Mouse (Mus musculus): ENCODE measurements around the gene Nxpe3. TPM values are rescaled to one million over a fixed set of nuclear protein-coding genes. Genes with fewer than 3 reads are reported as not detected.

The Nxpe3 gene
- 0.99 and 1.2 TPM in 2 replicates for polyA plus RNA-seq (2014; fragmentation: Nextera tagmentation; extraction: Ambion mirVana)

- Histone ChIP-seq H3K4me1 (ENCODE audit: control insufficient read depth, insufficient read depth, low read length) (peaks cover 23% of the 10 kb centered on the region), H3K36me3 (ENCODE audit: control insufficient read depth, insufficient read depth, low read length) (no peaks in the 10 kb centered on the region), H3K4me3 (ENCODE audit: low read depth, low read length) (peak within 1 kb of the TSS; percentile 78), H3K27me3 (ENCODE audit: control insufficient read depth, insufficient read depth, low read length) (no peaks in the 10 kb centered on the region), H3K9me3 (replicated peaks; ENCODE audit: control insufficient read depth, low read length) (no peaks in the 10 kb centered on the region), H3K27ac (ENCODE audit: low read depth, low read length) (peak within 1 kb of the TSS; percentile 57), H3K4me2 (peak within 1 kb of the TSS; percentile 86), H3K9ac (ENCODE audit: low read depth, low read length) (peak within 1 kb of the TSS; percentile 75)
- peak; percentile 85 for ATAC-seq (replicated peaks; ENCODE audit: insufficient number of reproducible peaks, low FRiP score, low TSS enrichment)
- WGBS (ENCODE audit: insufficient replicate concordance) = under 1% methylated on average over 74 of the region's 74 CpGs
Measured at GRCm38 (mm10) chr16:55894893-55895650, at the start of gene Nxpe3. Gene Nxpe3, minus strand, starts transcription at chr16:55895285.

GRCm38 (mm10) chr16:55940781-55941180 is 45.7 kb upstream of the Nxpe3 start:
- H3K4me1 ChIP-seq (ENCODE audit: control insufficient read depth, insufficient read depth, low read length) = no peaks in the 10 kb centered on the region
- no peak overlapping the region for H3K4me2 ChIP-seq
- H3K4me3 ChIP-seq (ENCODE audit: low read depth, low read length) = no peak overlapping the region
- 85% methylated on average over 4 of the region's 4 CpGs for WGBS (ENCODE audit: insufficient replicate concordance)
- H3K9ac ChIP-seq (ENCODE audit: low read depth, low read length) = no peak overlapping the region
- no peaks in the 10 kb centered on the region for H3K9me3 ChIP-seq (replicated peaks; ENCODE audit: control insufficient read depth, low read length)
- no peaks in the 10 kb centered on the region for H3K27me3 ChIP-seq (ENCODE audit: control insufficient read depth, insufficient read depth, low read length)
- ATAC-seq (replicated peaks; ENCODE audit: insufficient number of reproducible peaks, low FRiP score, low TSS enrichment) = no peak
- H3K27ac ChIP-seq (ENCODE audit: low read depth, low read length) = no peak overlapping the region
- no peaks in the 10 kb centered on the region for H3K36me3 ChIP-seq (ENCODE audit: control insufficient read depth, insufficient read depth, low read length)

- Histone ChIP-seq H3K36me3 (ENCODE audit: control insufficient read depth, insufficient read depth, low read length) (no peaks in the 10 kb centered on the region), H3K9me3 (replicated peaks; ENCODE audit: control insufficient read depth, low read length) (no peaks in the 10 kb centered on the region), H3K4me2 (no peak overlapping the region), H3K4me1 (ENCODE audit: control insufficient read depth, insufficient read depth, low read length) (no peaks in the 10 kb centered on the region), H3K4me3 (ENCODE audit: low read depth, low read length) (no peak overlapping the region), H3K27me3 (ENCODE audit: control insufficient read depth, insufficient read depth, low read length) (no peaks in the 10 kb centered on the region), H3K27ac (ENCODE audit: low read depth, low read length) (no peak overlapping the region), H3K9ac (ENCODE audit: low read depth, low read length) (no peak overlapping the region)
- ATAC-seq (replicated peaks; ENCODE audit: insufficient number of reproducible peaks, low FRiP score, low TSS enrichment) = no peak
- 83% methylated on average over 6 of the region's 6 CpGs for WGBS (ENCODE audit: insufficient replicate concordance)
Measured at GRCm38 (mm10) chr16:55939703-55940102, 44.6 kb upstream of the Nxpe3 start.

- H3K9ac ChIP-seq (ENCODE audit: low read depth, low read length) = no peak overlapping the region
- H3K4me3 ChIP-seq (ENCODE audit: low read depth, low read length) = no peak overlapping the region
- H3K27ac ChIP-seq (ENCODE audit: low read depth, low read length) = no peak overlapping the region
- H3K27me3 ChIP-seq (ENCODE audit: control insufficient read depth, insufficient read depth, low read length) = no peaks in the 10 kb centered on the region
- H3K4me1 ChIP-seq (ENCODE audit: control insufficient read depth, insufficient read depth, low read length) = no peaks in the 10 kb centered on the region
- H3K4me2 ChIP-seq = no peak overlapping the region
- H3K36me3 ChIP-seq (ENCODE audit: control insufficient read depth, insufficient read depth, low read length) = no peaks in the 10 kb centered on the region
- WGBS (ENCODE audit: insufficient replicate concordance) = 81% methylated on average over 4 of the region's 4 CpGs
- H3K9me3 ChIP-seq (replicated peaks; ENCODE audit: control insufficient read depth, low read length) = no peaks in the 10 kb centered on the region
- no peak for ATAC-seq (replicated peaks; ENCODE audit: insufficient number of reproducible peaks, low FRiP score, low TSS enrichment)
Measured at GRCm38 (mm10) chr16:55938761-55939160, 43.7 kb upstream of the Nxpe3 start.

- peak; percentile 97 for ATAC-seq (replicated peaks; ENCODE audit: insufficient number of reproducible peaks, low FRiP score, low TSS enrichment)
- Histone ChIP-seq H3K27ac (ENCODE audit: low read depth, low read length) (peak within 1 kb of the TSS; percentile 32; the same call in 1 of the 2 replicates), H3K9ac (ENCODE audit: low read depth, low read length) (peak within 1 kb of the TSS; percentile 85), H3K27me3 (ENCODE audit: control insufficient read depth, insufficient read depth, low read length) (no peaks in the 10 kb centered on the region), H3K4me3 (ENCODE audit: low read depth, low read length) (peak within 1 kb of the TSS; percentile 81), H3K36me3 (ENCODE audit: control insufficient read depth, insufficient read depth, low read length) (0 out of 2 replicates have a peak, but pooled peaks cover under 1% of the 10 kb centered on the region), H3K4me1 (ENCODE audit: control insufficient read depth, insufficient read depth, low read length) (no peaks in the 10 kb centered on the region), H3K9me3 (replicated peaks; ENCODE audit: control insufficient read depth, low read length) (no peaks in the 10 kb centered on the region), H3K4me2 (peak within 1 kb of the TSS; percentile 86)
- under 1% methylated on average over 24 of the region's 24 CpGs for WGBS (ENCODE audit: insufficient replicate concordance)
Measured at GRCm38 (mm10) chr16:55934453-55935037, 39.5 kb upstream of the Nxpe3 start, which contains the start of gene Cep97. Gene Cep97, minus strand, starts transcription at chr16:55934855.

GRCm38 (mm10) chr16:55933681-55934343 is 38.7 kb upstream of the Nxpe3 start:
- peak; percentile 23; the same call in 1 of the 2 replicates for ATAC-seq (replicated peaks; ENCODE audit: insufficient number of reproducible peaks, low FRiP score, low TSS enrichment)
- WGBS (ENCODE audit: insufficient replicate concordance) = 1% methylated on average over 32 of the region's 32 CpGs
- Histone ChIP-seq H3K27ac (ENCODE audit: low read depth, low read length) (peak overlapping the region; percentile 32; the same call in 1 of the 2 replicates), H3K4me2 (peak overlapping the region; percentile 86), H3K27me3 (ENCODE audit: control insufficient read depth, insufficient read depth, low read length) (no peaks in the 10 kb centered on the region), H3K9me3 (replicated peaks; ENCODE audit: control insufficient read depth, low read length) (no peaks in the 10 kb centered on the region), H3K4me1 (ENCODE audit: control insufficient read depth, insufficient read depth, low read length) (no peaks in the 10 kb centered on the region), H3K4me3 (ENCODE audit: low read depth, low read length) (peak overlapping the region; percentile 81), H3K36me3 (ENCODE audit: control insufficient read depth, insufficient read depth, low read length) (peaks cover 4% of the 10 kb centered on the region; the same call in 1 of the 2 replicates), H3K9ac (ENCODE audit: low read depth, low read length) (peak overlapping the region; percentile 85)

- no peak for ATAC-seq (replicated peaks; ENCODE audit: insufficient number of reproducible peaks, low FRiP score, low TSS enrichment)
- no peak overlapping the region for H3K4me2 ChIP-seq
- H3K4me1 ChIP-seq (ENCODE audit: control insufficient read depth, insufficient read depth, low read length) = no peaks in the 10 kb centered on the region
- no peaks in the 10 kb centered on the region for H3K27me3 ChIP-seq (ENCODE audit: control insufficient read depth, insufficient read depth, low read length)
- no peak overlapping the region for H3K9ac ChIP-seq (ENCODE audit: low read depth, low read length)
- no peak overlapping the region for H3K27ac ChIP-seq (ENCODE audit: low read depth, low read length)
- H3K9me3 ChIP-seq (replicated peaks; ENCODE audit: control insufficient read depth, low read length) = no peaks in the 10 kb centered on the region
- H3K4me3 ChIP-seq (ENCODE audit: low read depth, low read length) = no peak overlapping the region
- peaks cover 22% of the 10 kb centered on the region for H3K36me3 ChIP-seq (ENCODE audit: control insufficient read depth, insufficient read depth, low read length)
- 81% methylated on average over 4 of the region's 4 CpGs for WGBS (ENCODE audit: insufficient replicate concordance)
Measured at GRCm38 (mm10) chr16:55924010-55924409, 28.9 kb upstream of the Nxpe3 start.

GRCm38 (mm10) chr16:55922079-55922478 is 27.0 kb upstream of the Nxpe3 start:
- Histone ChIP-seq H3K9ac (ENCODE audit: low read depth, low read length) (no peak overlapping the region), H3K27ac (ENCODE audit: low read depth, low read length) (no peak overlapping the region), H3K27me3 (ENCODE audit: control insufficient read depth, insufficient read depth, low read length) (no peaks in the 10 kb centered on the region), H3K36me3 (ENCODE audit: control insufficient read depth, insufficient read depth, low read length) (peaks cover 22% of the 10 kb centered on the region), H3K4me2 (no peak overlapping the region), H3K4me3 (ENCODE audit: low read depth, low read length) (no peak overlapping the region), H3K9me3 (replicated peaks; ENCODE audit: control insufficient read depth, low read length) (no peaks in the 10 kb centered on the region), H3K4me1 (ENCODE audit: control insufficient read depth, insufficient read depth, low read length) (no peaks in the 10 kb centered on the region)
- WGBS (ENCODE audit: insufficient replicate concordance) = 90% methylated on average over 10 of the region's 10 CpGs
- no peak for ATAC-seq (replicated peaks; ENCODE audit: insufficient number of reproducible peaks, low FRiP score, low TSS enrichment)

All from heart, embryonic 11.5 days (tissue).